In genomic region chr12:99408089-99408488, GRCm38 (mm10) we compare ENCODE assay signal across 22 mouse cellular contexts.
A peak's percentile ranks its signal among the peaks of the same experiment; 100 is the strongest.
DNase-seq lines count a peak whose midpoint lies in the region; ATAC-seq and TF ChIP-seq lines count a peak whose summit lies in the region.
"Had no signal": no experiment of that assay in that cellular context is flagged by ENCODE, and none has a peak within 500 bp of the region (broad histone marks: within the 10 kb centered on the region; RNA-seq: fewer than 3 reads in every experiment).

No protein-coding gene starts in this region.

- H3K27me3 ChIP-seq in liver, embryonic 12.5 days (replicated peaks), result no peaks in the 10 kb centered on the region
- H3K27me3 ChIP-seq: embryonic facial prominence, embryonic 15.5 days; limb, embryonic 12.5 days; midbrain, embryonic 13.5 days; neural tube, embryonic 13.5 days had no signal

- H3K9me3 ChIP-seq in liver, embryonic 12.5 days (replicated peaks), result peaks cover 5% of the 10 kb centered on the region; the same call in 1 of the 2 replicates
- H3K9me3 ChIP-seq: embryonic facial prominence, embryonic 15.5 days; midbrain, embryonic 13.5 days; neural tube, embryonic 13.5 days had no signal

- H3K36me3 ChIP-seq in liver, embryonic 12.5 days, result no peaks in the 10 kb centered on the region
- H3K36me3 ChIP-seq: embryonic facial prominence, embryonic 15.5 days; forebrain, embryonic 12.5 days; midbrain, embryonic 13.5 days; neural tube, embryonic 13.5 days had no signal

- ATAC-seq in liver, embryonic 12.5 days, result no peak
- 0 out of 2 replicates have a peak, but pooled peaks have one; percentile 53 for ATAC-seq in erythroid progenitor cell, adult 5-6 weeks (replicated peaks; ENCODE audit: low FRiP score, poor library complexity, severe bottlenecking)
- peak; percentile 39; the same call in 1 of the 2 replicates for ATAC-seq in megakaryocyte-erythroid progenitor cell, adult 5-6 weeks (replicated peaks; ENCODE audit: low FRiP score, low TSS enrichment, poor library complexity, severe bottlenecking)
- ATAC-seq: midbrain, embryonic 13.5 days had no signal

- TF ChIP-seq CTCF in brain, embryonic 14.5 days (IDR thresholded peaks at IDR 0.05; ENCODE audit: borderline replicate concordance, extremely low read depth, insufficient read depth, insufficient read length), result no peak

- no peak overlapping the region for H3K9ac ChIP-seq in liver, embryonic 12.5 days
- H3K9ac ChIP-seq: embryonic facial prominence, embryonic 15.5 days; forebrain, embryonic 12.5 days; hindbrain, embryonic 14.5 days; limb, embryonic 12.5 days; midbrain, embryonic 13.5 days; neural tube, embryonic 13.5 days had no signal

- H3K27ac ChIP-seq in liver, embryonic 12.5 days, result no peak overlapping the region
- H3K27ac ChIP-seq: forebrain, embryonic 12.5 days; limb, embryonic 12.5 days; midbrain, embryonic 13.5 days had no signal

- no peak for DNase-seq in liver
- peak; percentile 12 for DNase-seq in brain, embryonic 14.5 days (ENCODE audit: low read depth)
- no peak for DNase-seq in retina, postnatal 1 day
- DNase-seq in kidney, postnatal 36 days, result no peak
- DNase-seq: cerebellum, adult 9-11 months; heart, postnatal 4 days; kidney, adult 2 months; kidney, postnatal 14 days; layer of hippocampus, postnatal 36 days; lung, adult 2 months; lung, postnatal 14 days; thymus, adult 2 months; thymus, postnatal 4 days had no signal

- no peak overlapping the region for H3K4me3 ChIP-seq in liver, embryonic 12.5 days
- H3K4me3 ChIP-seq: forebrain, embryonic 12.5 days; limb, embryonic 12.5 days; midbrain, embryonic 13.5 days; neural tube, embryonic 13.5 days had no signal

- peak overlapping the region; percentile 59; the same call in 1 of the 2 replicates for H3K4me2 ChIP-seq in liver, embryonic 12.5 days
- H3K4me2 ChIP-seq: forebrain, embryonic 12.5 days; hindbrain, embryonic 14.5 days; limb, embryonic 12.5 days; midbrain, embryonic 13.5 days had no signal

- WGBS in liver, embryonic 12.5 days (ENCODE audit: insufficient replicate concordance), result 73% methylated on average over 16 of the region's 16 CpGs

- no peak for TF ChIP-seq POLR2A in brain, embryonic 14.5 days (IDR thresholded peaks at IDR 0.05; ENCODE audit: borderline replicate concordance, extremely low read depth, insufficient read depth, insufficient read length, poor library complexity, severe bottlenecking)

- H3K4me1 ChIP-seq in liver, embryonic 12.5 days, result peaks cover 33% of the 10 kb centered on the region
